Mouse (Mus musculus) left cerebral cortex, postnatal 4 days (tissue): ENCODE data around the gene Col6a2. TPM values are rescaled to one million over a fixed set of nuclear protein-coding genes. Genes with fewer than 3 reads are reported as not detected.

Experiments used
- DNase-seq: peaks from one replicate; pipeline ENCODE4 v3.0.0-alpha.2; 2022
- intact Hi-C: fragments of 180-260 bp; cut with DNase I; formaldehyde crosslinking; loops from one replicate; pipeline ENCODE4 v1.15.1; 2025
- total RNA-seq, 2 experiments: library from RNA; stranded (reverse); gene quantifications; 2 replicates each; pipeline ENCODE4 v1.2.3; 2021

Col6a2 gene
- total RNA-seq, 2 experiments from 2014 or later = 16.7 to 17.4 TPM

GRCm38 (mm10) chr10:76639952-76640351 is 16.5 kb upstream of the Col6a2 start:
- intact Hi-C loops = no loop called here
- no peak for DNase-seq

- intact Hi-C loops = no loop called here
- DNase-seq = no peak
These were observed 13.2 kb upstream of the Col6a2 start for GRCm38 (mm10) chr10:76636601-76637000.

GRCm38 (mm10) chr10:76636026-76636425 is 12.6 kb upstream of the Col6a2 start:
- intact Hi-C loops = no loop called here
- no peak for DNase-seq

- DNase-seq = no peak
- intact Hi-C loops = no loop called here
These were observed 11.2 kb upstream of the Col6a2 start for GRCm38 (mm10) chr10:76634584-76634983.

- intact Hi-C loops = no loop called here
- no peak for DNase-seq
These were observed 10.7 kb upstream of the Col6a2 start for GRCm38 (mm10) chr10:76634094-76634571.

GRCm38 (mm10) chr10:76632630-76633029 is 9.2 kb upstream of the Col6a2 start:
- DNase-seq = no peak
- intact Hi-C loops = no loop called here

GRCm38 (mm10) chr10:76630657-76631056 is 7.2 kb upstream of the Col6a2 start:
- no peak for DNase-seq
- intact Hi-C loops = no loop called here

GRCm38 (mm10) chr10:76627714-76628113 is 4.3 kb upstream of the Col6a2 start:
- intact Hi-C loops = no loop called here
- no peak for DNase-seq

- DNase-seq = no peak
- intact Hi-C loops = loop anchor here (5.0 kb wide), 1 partner anchor 97 kb away; no protein-coding TSS in a partner anchor
These were observed 1.5 kb upstream of the Col6a2 start for GRCm38 (mm10) chr10:76624903-76625302.

- no peak for DNase-seq
- intact Hi-C loops = loop anchor here (5.0 kb wide), 1 partner anchor 99 kb away; no protein-coding TSS in a partner anchor
These were observed 304 bp upstream of the Col6a2 start for GRCm38 (mm10) chr10:76623734-76624133.

- intact Hi-C loops = loop anchor here (5.0 kb wide), 1 partner anchor 100 kb away; no protein-coding TSS in a partner anchor
- no peak for DNase-seq
These were observed 1.0 kb downstream of the Col6a2 start for GRCm38 (mm10) chr10:76622411-76622810.

- intact Hi-C loops = no loop called here
- DNase-seq = no peak
These were observed 11.0 kb downstream of the Col6a2 start for GRCm38 (mm10) chr10:76612473-76612872.

- intact Hi-C loops = no loop called here
- DNase-seq = no peak
These were observed 20.7 kb downstream of the Col6a2 start for GRCm38 (mm10) chr10:76602690-76603089.

GRCm38 (mm10) chr10:76596338-76596737 is 27.1 kb downstream of the Col6a2 start:
- no peak for DNase-seq
- intact Hi-C loops = no loop called here

- no peak for DNase-seq
- intact Hi-C loops = no loop called here
These were observed 33.2 kb downstream of the Col6a2 start for GRCm38 (mm10) chr10:76590197-76590596.

GRCm38 (mm10) chr10:76586190-76586589 is 37.2 kb downstream of the Col6a2 start:
- no peak for DNase-seq
- intact Hi-C loops = no loop called here

- intact Hi-C loops = no loop called here
- no peak for DNase-seq
These were observed 39.3 kb downstream of the Col6a2 start for GRCm38 (mm10) chr10:76584138-76584537.

- intact Hi-C loops = no loop called here
- DNase-seq = no peak
These were observed 46.5 kb downstream of the Col6a2 start for GRCm38 (mm10) chr10:76576920-76577319.

- intact Hi-C loops = no loop called here
- DNase-seq = no peak
These were observed 48.1 kb downstream of the Col6a2 start, which contains the start of gene Ftcd for GRCm38 (mm10) chr10:76575374-76575773. TSS of gene Ftcd (plus strand) at chr10:76575648.

GRCm38 (mm10) chr10:76572151-76572550 is 51.3 kb downstream of the Col6a2 start:
- no peak for DNase-seq
- intact Hi-C loops = no loop called here

- intact Hi-C loops = no loop called here
These were observed 52.4 kb downstream of the Col6a2 start for GRCm38 (mm10) chr10:76571070-76571469.

GRCm38 (mm10) chr10:76569996-76570685 is 53.3 kb downstream of the Col6a2 start:
- intact Hi-C loops = no loop called here
- DNase-seq = no peak

More at GRCm38 (mm10) chr10:76571070-76571469, 52.4 kb downstream of the Col6a2 start:
- DNase-seq = no peak
